Mouse (Mus musculus) limb, embryonic 11.5 days (tissue): ENCODE results near the gene Bcap29. TPM values are rescaled to one million over a fixed set of nuclear protein-coding genes. Genes with fewer than 3 reads are reported as not detected.
"Not testable (repeated sequence)": the region's sequence is repeated elsewhere in the genome, so short reads cannot be mapped to it uniquely, and the experiment has no call there.

ENCODE experiments used
- ATAC-seq: fragments of 200-750 bp; cut with Nextera tagmentation; 2 replicates; pipeline ENCODE4 v1.8.0; 2017; ENCODE audit warnings: low read depth; ENCODE audit not compliant: insufficient number of reproducible peaks, low FRiP score, low TSS enrichment
- DNase-seq: peaks from one replicate; pipeline ENCODE4 v3.0.0-alpha.2; 2015; ENCODE audit warnings: low spot score
- H3K27ac ChIP-seq: fragments of 300-500 bp; sonication (generic); replicated peaks from 2 replicates; pipeline ENCODE4 v1.5.1; 2014; ENCODE audit warnings: low read depth, mild to moderate bottlenecking, low read length
- H3K27me3 ChIP-seq: fragments of 300-500 bp; sonication (generic); 2 replicates; pipeline ENCODE4 v1.6.1; 2014; ENCODE audit warnings: mild to moderate bottlenecking, low read length, mixed read lengths; ENCODE audit not compliant: control insufficient read depth, insufficient read depth
- H3K36me3 ChIP-seq: fragments of 300-500 bp; sonication (generic); 2 replicates; pipeline ENCODE4 v1.6.1; 2014; ENCODE audit warnings: mild to moderate bottlenecking, low read length, moderate library complexity, mixed read lengths; ENCODE audit not compliant: control insufficient read depth, insufficient read depth
- H3K4me1 ChIP-seq: fragments of 300-500 bp; sonication (generic); 2 replicates; pipeline ENCODE4 v1.6.1; 2014; ENCODE audit warnings: low read length, mixed read lengths; ENCODE audit not compliant: control insufficient read depth, insufficient read depth
- H3K4me2 ChIP-seq: fragments of 300-500 bp; sonication (generic); 2 replicates; pipeline ENCODE4 v1.6.1; 2014; ENCODE audit warnings: low read depth, mild to moderate bottlenecking, moderate library complexity; ENCODE audit not compliant: severe bottlenecking
- H3K4me3 ChIP-seq: fragments of 300-500 bp; sonication (generic); 2 replicates; pipeline ENCODE4 v1.5.1; 2014; ENCODE audit warnings: low read depth, low read length
- H3K9ac ChIP-seq: fragments of 300-500 bp; sonication (generic); 2 replicates; pipeline ENCODE4 v1.6.1; 2014; ENCODE audit warnings: mild to moderate bottlenecking, low read length
- H3K9me3 ChIP-seq: fragments of 300-500 bp; sonication (generic); 2 replicates; pipeline ENCODE4 v1.6.1; 2016; ENCODE audit warnings: low read length; ENCODE audit not compliant: control insufficient read depth
- WGBS: fragments of 180-500 bp; shearing (Covaris S2); extraction: QIAGEN DNeasy Blood & Tissue Kit; methylation state at CpG from one replicate; pipeline ENCODE4 v1.1.7; 2014; 5-methylcytosine and 5-hydroxymethylcytosine counted together
- polyA plus RNA-seq: library from polyadenylated mRNA; unstranded; fragments of >200 nt; fragmentation: Nextera tagmentation; extraction: Ambion mirVana; gene quantifications from 2 replicates; pipeline ENCODE4 v1.2.1, GENCODE M21; 2014

The Bcap29 gene
- polyA plus RNA-seq, 1 experiment from 2014 or later = 40.1 TPM

DNA sequence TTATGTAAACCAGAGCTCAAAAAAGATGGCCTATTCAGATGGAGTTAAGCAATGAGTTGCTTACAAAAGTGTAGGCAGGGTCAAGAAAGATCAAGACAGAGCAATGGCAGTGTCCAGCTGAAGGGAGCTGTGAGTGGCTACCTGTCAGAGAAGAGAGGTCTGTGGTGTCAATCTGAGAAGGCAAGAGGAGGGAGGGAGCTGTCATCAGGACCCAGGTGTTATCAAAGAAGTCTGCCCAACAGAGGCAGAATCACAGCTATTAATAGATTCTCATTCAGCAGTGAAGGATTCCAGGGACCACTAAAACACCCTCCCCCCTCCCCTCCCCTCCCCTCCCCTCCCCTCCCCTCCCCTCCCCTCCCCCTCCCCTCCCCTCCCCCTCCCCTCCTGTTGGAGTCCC, 65.8 kb downstream of the Bcap29 start:
- Histone ChIP-seq H3K9ac (no peak overlapping the region), H3K36me3 (no peaks in the 10 kb centered on the region), H3K4me3 (no peak overlapping the region), H3K27me3 (no peaks in the 10 kb centered on the region), H3K9me3 (no peaks in the 10 kb centered on the region), H3K4me1 (no peaks in the 10 kb centered on the region), H3K27ac (no peak overlapping the region), H3K4me2 (no peak overlapping the region)
- ATAC-seq (no peak), DNase-seq (no peak)

DNA sequence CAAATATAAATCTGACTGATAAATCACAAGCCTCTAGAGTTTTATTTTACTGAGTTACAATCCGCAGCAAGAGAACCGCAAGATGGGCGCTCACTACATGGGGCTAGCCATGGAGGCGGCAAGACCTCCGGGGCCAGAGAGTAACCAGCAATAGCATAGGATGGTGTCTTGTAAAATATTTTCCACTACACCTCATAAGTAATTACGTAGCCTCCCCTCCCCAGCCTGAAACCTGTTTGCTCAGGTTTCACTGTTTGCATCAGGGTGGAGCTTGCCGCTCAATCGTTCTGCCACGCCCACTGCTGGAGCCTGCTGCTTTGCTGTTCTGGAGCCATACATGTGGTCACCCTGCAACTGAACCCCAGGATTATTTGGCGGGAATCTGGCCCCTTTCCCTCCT, 66.9 kb downstream of the Bcap29 start:
- not testable (repeated sequence) for H3K27ac ChIP-seq, H3K36me3 ChIP-seq, H3K9ac ChIP-seq, H3K4me1 ChIP-seq, H3K9me3 ChIP-seq, DNase-seq, H3K27me3 ChIP-seq
- peak overlapping the region; percentile 36; the same call in 1 of the 2 replicates for H3K4me2 ChIP-seq
- H3K4me3 ChIP-seq = 0 out of 2 replicates have a peak overlapping the region, but pooled peaks have one; percentile 3
- 20% methylated on average over 10 of the region's 10 CpGs for WGBS
- 0 out of 2 replicates have a peak, but pooled peaks have one; percentile 44 for ATAC-seq

DNA sequence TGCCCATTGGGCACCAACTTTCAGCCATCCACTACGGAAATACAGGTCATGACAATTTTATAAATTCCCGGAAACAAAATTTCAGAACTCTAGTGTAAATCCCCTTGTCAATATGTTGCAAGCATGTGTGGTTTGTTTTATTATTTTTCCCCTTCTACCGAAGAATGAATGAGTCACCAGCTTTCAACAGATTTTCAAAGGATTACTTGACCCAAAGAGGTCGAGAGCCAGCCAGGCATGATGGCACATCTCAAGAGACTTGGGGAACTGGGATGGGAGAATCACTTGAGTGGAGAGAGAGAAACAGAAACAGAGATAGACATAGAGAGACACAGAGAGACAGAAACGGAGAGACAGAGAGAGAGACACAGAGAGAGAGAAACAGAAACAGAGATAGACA, 73.7 kb downstream of the Bcap29 start:
- H3K4me3 ChIP-seq = no peak overlapping the region
- H3K4me2 ChIP-seq = no peak overlapping the region
- peaks cover 37% of the 10 kb centered on the region for H3K27me3 ChIP-seq
- H3K36me3 ChIP-seq = no peaks in the 10 kb centered on the region
- DNase-seq (no peak), ATAC-seq (no peak)
- H3K9ac ChIP-seq = no peak overlapping the region
- H3K9me3 ChIP-seq = no peaks in the 10 kb centered on the region
- peaks cover 8% of the 10 kb centered on the region; the same call in 1 of the 2 replicates for H3K4me1 ChIP-seq
- H3K27ac ChIP-seq = no peak overlapping the region
- 78% methylated on average over 5 of the region's 5 CpGs for WGBS

DNA sequence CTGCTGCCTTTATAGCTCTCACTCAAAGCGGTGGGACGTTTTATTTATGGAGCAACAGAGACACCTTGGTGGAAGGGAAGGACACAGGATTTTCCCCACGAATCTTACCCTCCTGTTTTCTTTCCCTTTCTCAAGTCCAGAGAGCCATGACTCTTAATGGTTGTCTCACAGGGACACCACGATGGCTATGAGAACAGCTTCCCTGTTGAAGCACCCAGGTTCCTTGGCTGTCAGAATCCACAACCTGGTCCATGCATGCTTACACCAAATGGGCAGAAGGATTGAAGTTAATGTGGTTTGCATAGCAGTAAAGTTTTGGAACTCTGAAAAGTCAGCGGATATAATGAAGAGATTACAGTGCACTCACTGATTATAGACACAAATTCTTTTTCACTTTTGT, 74.5 kb downstream of the Bcap29 start:
- H3K9ac ChIP-seq = no peak overlapping the region
- H3K9me3 ChIP-seq = no peaks in the 10 kb centered on the region
- ATAC-seq = no peak
- no peak overlapping the region for H3K4me2 ChIP-seq
- DNase-seq = no peak
- H3K27ac ChIP-seq = no peak overlapping the region
- H3K4me1 ChIP-seq = peaks cover 8% of the 10 kb centered on the region; the same call in 1 of the 2 replicates
- no peaks in the 10 kb centered on the region for H3K36me3 ChIP-seq
- peak overlapping the region; percentile 45; the same call in 1 of the 2 replicates for H3K4me3 ChIP-seq
- peaks cover 38% of the 10 kb centered on the region for H3K27me3 ChIP-seq
- 13% methylated on average over 5 of the region's 5 CpGs for WGBS

DNA sequence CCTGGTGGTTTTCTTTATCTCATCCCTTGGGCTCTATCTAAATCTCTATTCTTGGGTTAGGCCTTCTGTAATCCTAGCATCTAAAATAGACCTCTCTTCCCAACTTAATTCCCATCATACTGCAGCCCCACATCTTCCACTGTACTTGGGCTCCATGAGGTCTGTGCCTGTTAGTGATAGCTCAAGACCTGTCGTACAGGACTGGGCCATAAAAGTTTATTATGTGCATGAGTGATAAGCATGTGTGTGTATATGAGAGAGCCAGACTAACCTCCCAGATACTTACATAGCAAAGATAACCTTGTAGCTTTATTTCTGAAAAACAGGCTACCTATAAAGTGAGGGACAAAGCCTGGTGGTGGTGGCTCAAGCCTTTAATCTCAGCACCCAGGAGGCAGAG, 80.1 kb downstream of the Bcap29 start:
- Histone ChIP-seq H3K4me1 (peaks cover 9% of the 10 kb centered on the region), H3K4me2 (no peak overlapping the region), H3K36me3 (no peaks in the 10 kb centered on the region), H3K9me3 (no peaks in the 10 kb centered on the region), H3K27me3 (peaks cover 24% of the 10 kb centered on the region), H3K4me3 (no peak overlapping the region), H3K27ac (no peak overlapping the region), H3K9ac (no peak overlapping the region)
- 62% methylated on average over 1 of the region's 1 CpGs for WGBS
- DNase-seq (no peak), ATAC-seq (no peak)

DNA sequence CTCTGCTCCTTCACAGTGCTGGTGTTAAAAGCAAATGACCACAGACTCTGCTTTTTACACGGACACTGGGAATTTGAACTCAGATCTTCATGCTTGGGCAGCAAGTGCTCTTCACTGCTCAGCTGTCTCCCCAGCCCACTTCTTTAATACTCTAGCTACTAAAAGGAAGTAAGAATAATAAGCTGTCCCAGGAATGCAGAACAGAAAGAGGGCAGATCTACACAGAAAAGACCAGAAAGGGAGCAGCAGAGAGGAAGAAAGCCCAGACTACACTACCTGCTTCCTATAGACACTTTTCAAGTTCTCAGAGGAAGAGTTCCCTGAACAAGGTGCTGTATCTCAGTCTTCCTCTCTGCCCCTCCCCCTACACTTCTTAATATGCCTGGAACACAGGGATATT, 83.2 kb downstream of the Bcap29 start:
- DNase-seq (no peak), ATAC-seq (no peak)
- Histone ChIP-seq H3K4me2 (no peak overlapping the region), H3K9ac (no peak overlapping the region), H3K27ac (no peak overlapping the region), H3K9me3 (no peaks in the 10 kb centered on the region), H3K4me1 (peaks cover 4% of the 10 kb centered on the region; the same call in 1 of the 2 replicates), H3K27me3 (0 out of 2 replicates have a peak, but pooled peaks cover 5% of the 10 kb centered on the region), H3K36me3 (no peaks in the 10 kb centered on the region), H3K4me3 (no peak overlapping the region)
- 70% methylated on average over 1 of the region's 1 CpGs for WGBS

DNA sequence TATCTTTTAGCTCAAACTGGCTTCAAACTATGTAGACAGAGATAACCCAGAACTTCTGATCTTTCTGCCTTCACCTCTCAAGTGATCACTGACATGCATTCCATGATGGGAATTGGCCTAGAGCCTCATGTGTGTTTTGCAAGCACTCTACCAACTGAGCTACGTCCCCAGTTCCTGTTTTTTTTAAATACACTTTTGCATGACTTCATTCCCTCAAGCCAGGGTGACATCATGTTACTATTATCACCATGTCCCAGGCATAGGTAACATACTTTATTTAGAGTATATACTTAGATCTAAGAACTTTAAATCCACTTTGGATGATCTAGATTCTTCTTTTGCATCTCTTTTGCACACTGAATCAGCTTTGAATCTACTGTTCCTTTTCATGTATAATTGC, 88.4 kb downstream of the Bcap29 start:
- H3K4me1 ChIP-seq = peaks cover 10% of the 10 kb centered on the region
- H3K27me3 ChIP-seq = no peaks in the 10 kb centered on the region
- ATAC-seq = no peak
- WGBS = 68% methylated on average over 1 of the region's 1 CpGs
- no peak overlapping the region for H3K4me2 ChIP-seq
- no peaks in the 10 kb centered on the region for H3K9me3 ChIP-seq
- no peak overlapping the region for H3K9ac ChIP-seq
- no peak overlapping the region for H3K4me3 ChIP-seq
- H3K36me3 ChIP-seq = no peaks in the 10 kb centered on the region
- DNase-seq = no peak
- no peak overlapping the region for H3K27ac ChIP-seq

DNA sequence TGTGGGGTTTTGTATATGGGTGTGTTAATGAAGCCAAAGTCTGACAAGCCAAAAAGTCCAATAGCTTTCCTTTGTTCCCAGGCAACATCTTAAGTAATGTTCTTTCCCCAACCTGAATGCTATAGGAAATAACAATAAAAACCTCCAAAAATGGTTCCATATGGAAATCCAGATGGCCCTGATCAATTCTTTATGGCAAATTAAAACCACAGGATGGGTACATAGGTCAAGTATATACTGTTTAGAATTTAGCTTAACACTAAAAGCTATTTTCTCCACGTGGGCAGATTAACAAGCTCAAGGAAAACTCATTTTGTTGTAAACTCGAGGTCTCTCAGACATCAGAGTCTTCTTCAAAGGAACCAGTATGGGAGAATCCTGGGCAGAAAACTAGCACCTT, 89.2 kb downstream of the Bcap29 start:
- DNase-seq = no peak
- H3K9me3 ChIP-seq = no peaks in the 10 kb centered on the region
- H3K4me3 ChIP-seq = no peak overlapping the region
- H3K4me1 ChIP-seq = peaks cover 10% of the 10 kb centered on the region
- H3K36me3 ChIP-seq = no peaks in the 10 kb centered on the region
- no peak overlapping the region for H3K4me2 ChIP-seq
- WGBS = 10% methylated on average over 2 of the region's 2 CpGs
- H3K27ac ChIP-seq = no peak overlapping the region
- no peak overlapping the region for H3K9ac ChIP-seq
- H3K27me3 ChIP-seq = no peaks in the 10 kb centered on the region
- ATAC-seq = peak; percentile 73

DNA sequence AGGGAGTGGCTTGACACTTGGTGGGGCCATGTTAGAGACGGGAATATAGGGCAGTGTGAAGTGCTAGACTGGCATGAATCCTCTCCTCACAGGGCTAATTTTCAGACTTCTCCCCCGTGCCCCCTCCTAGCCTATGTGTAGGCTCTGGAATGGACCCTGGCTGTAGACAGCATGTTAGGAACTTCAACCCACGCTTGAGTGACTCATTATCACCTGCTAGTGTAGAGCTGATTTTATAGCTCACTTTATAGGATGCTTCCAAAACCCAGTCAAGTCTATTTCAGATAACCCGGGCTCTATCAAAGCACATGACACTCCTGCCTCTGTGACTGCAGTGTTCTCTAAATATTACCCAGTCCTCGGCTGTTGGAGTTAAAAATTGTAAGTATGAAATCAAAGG, 92.9 kb downstream of the Bcap29 start:
- Histone ChIP-seq H3K27me3 (no peaks in the 10 kb centered on the region), H3K9me3 (no peaks in the 10 kb centered on the region), H3K4me3 (no peak overlapping the region), H3K4me2 (no peak overlapping the region), H3K9ac (no peak overlapping the region), H3K36me3 (no peaks in the 10 kb centered on the region), H3K27ac (no peak overlapping the region), H3K4me1 (peaks cover 10% of the 10 kb centered on the region)
- 70% methylated on average over 5 of the region's 5 CpGs for WGBS
- ATAC-seq (no peak), DNase-seq (no peak)
